Mouse (Mus musculus): Measurements from ENCODE around the gene Cnnm4.

The Cnnm4 gene

GRCm38 (mm10) chr1:36541844-36542243 lies 70.4 kb downstream of the Cnnm4 start:
- DNase-seq (ENCODE audit: low spot score): no peak

GRCm38 (mm10) chr1:36542925-36543324 lies 71.5 kb downstream of the Cnnm4 start:
- no peak for DNase-seq (ENCODE audit: low spot score)

- no peak for DNase-seq (ENCODE audit: low spot score)
Measured at GRCm38 (mm10) chr1:36545382-36545781, 74.0 kb downstream of the Cnnm4 start.

- DNase-seq (ENCODE audit: low spot score): no peak
Measured at GRCm38 (mm10) chr1:36545845-36546600, 74.6 kb downstream of the Cnnm4 start.

GRCm38 (mm10) chr1:36546888-36547471 lies 75.6 kb downstream of the Cnnm4 start, which contains the start of gene Ankrd39:
Ankrd39 (minus strand) TSS chr1:36547445.
- peak; percentile 98 for DNase-seq (ENCODE audit: low spot score)

- DNase-seq (ENCODE audit: low spot score): no peak
Measured at GRCm38 (mm10) chr1:36547981-36548598, 76.7 kb downstream of the Cnnm4 start.

- DNase-seq (ENCODE audit: low spot score): no peak
Measured at GRCm38 (mm10) chr1:36548771-36549170, 77.4 kb downstream of the Cnnm4 start.

- no peak for DNase-seq (ENCODE audit: low spot score)
Measured at GRCm38 (mm10) chr1:36549491-36549890, 78.1 kb downstream of the Cnnm4 start.

- DNase-seq (ENCODE audit: low spot score): no peak
Measured at GRCm38 (mm10) chr1:36550075-36550863, 78.8 kb downstream of the Cnnm4 start.

- DNase-seq (ENCODE audit: low spot score): no peak
Measured at GRCm38 (mm10) chr1:36551904-36552303, 80.5 kb downstream of the Cnnm4 start.

GRCm38 (mm10) chr1:36552506-36552905 lies 81.1 kb downstream of the Cnnm4 start:
- no peak for DNase-seq (ENCODE audit: low spot score)

GRCm38 (mm10) chr1:36554633-36555399 lies 83.4 kb downstream of the Cnnm4 start:
- DNase-seq (ENCODE audit: low spot score): no peak

GRCm38 (mm10) chr1:36555798-36556395 lies 84.5 kb downstream of the Cnnm4 start:
- DNase-seq (ENCODE audit: low spot score): no peak

GRCm38 (mm10) chr1:36556553-36557456 lies 85.4 kb downstream of the Cnnm4 start:
- peak; percentile 96 for DNase-seq (ENCODE audit: low spot score)

GRCm38 (mm10) chr1:36557457-36558011 lies 86.1 kb downstream of the Cnnm4 start:
- peak; percentile 75 for DNase-seq (ENCODE audit: low spot score)

Measured in retina, embryonic 14.5 days (tissue).